Mouse (Mus musculus): ENCODE measurements at regions not wholly inside any gene's neighbourhood (a gene's known extent, or its start where the extent isn't known, plus 50 kb on each side); places are given as distances from the start of the nearest gene placed in this dataset.

GRCm38 (mm10) chr8:56884195-56884594, 333.3 kb downstream of the Fbxo8 start:
- TF ChIP-seq CTCF (IDR thresholded peaks at IDR 0.05; ENCODE audit: control insufficient read depth, insufficient read depth, insufficient replicate concordance, low read depth, low read length) (no peak), POLR2A (IDR thresholded peaks at IDR 0.05; ENCODE audit: control insufficient read depth, low read depth, low read length) (no peak)
